Mouse (Mus musculus) gastrocnemius, postnatal 25 days (tissue): ENCODE measurements at regions not wholly inside any gene's neighbourhood (a gene's known extent, or its start where the extent isn't known, plus 50 kb on each side); places are given as distances from the start of the nearest gene placed in this dataset.
"Not testable (repeated sequence)": the region's sequence is repeated elsewhere in the genome, so short reads cannot be mapped to it uniquely, and the experiment has no call there.

Experiments
- DNase-seq: peaks from one replicate; pipeline ENCODE4 v3.0.0; 2022

DNA sequence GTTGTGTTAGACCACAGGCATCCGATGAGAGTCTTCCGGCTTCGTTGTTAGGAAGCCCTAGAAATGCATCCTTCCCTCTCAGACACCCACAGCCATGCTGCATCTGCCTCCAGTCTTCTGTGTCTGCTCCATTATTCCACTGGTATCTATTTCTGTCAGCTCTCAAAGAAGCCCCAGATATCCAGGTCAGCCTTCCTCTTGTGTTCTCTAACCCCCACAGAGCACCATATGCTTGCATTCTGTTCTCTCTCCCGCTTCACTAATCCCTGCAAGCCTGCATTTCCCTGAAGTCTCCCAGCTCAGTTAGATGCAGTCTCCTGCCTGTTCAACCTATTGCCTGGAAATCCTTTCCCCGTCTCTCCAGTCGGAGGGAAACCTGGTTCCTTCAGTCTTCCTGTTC is 53.6 kb upstream of the Wdfy3 start:
- DNase-seq = no peak

DNA sequence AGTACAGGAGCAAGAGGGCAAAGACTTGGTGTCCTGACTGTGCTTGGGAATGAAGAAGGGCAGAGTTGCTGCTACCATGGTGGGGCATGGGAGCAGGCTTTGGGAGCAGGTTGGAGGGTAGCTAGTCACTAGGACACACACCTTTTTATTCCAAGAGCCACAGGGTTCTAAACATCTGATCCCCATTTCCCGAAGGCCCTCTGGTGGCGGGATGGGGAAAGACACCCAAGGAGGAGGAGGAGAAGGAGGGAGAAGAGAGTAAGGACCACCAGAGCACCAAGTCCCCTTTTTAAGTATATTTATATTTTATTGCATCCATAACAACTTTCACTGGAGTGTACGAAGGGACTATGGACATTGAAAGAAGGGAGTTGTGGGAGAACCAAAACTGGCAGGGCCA is 57.0 kb upstream of the Wdfy3 start:
- DNase-seq = no peak

GRCm38 (mm10) chr5:102147991-102148390 is 78.3 kb upstream of the Wdfy3 start:
- DNase-seq = no peak

- DNase-seq = peak; percentile 14
Measured at GRCm38 (mm10) chr5:102149481-102150129, 79.9 kb upstream of the Wdfy3 start.

GRCm38 (mm10) chr5:102159621-102160020 is 89.9 kb upstream of the Wdfy3 start:
- no peak for DNase-seq

DNA sequence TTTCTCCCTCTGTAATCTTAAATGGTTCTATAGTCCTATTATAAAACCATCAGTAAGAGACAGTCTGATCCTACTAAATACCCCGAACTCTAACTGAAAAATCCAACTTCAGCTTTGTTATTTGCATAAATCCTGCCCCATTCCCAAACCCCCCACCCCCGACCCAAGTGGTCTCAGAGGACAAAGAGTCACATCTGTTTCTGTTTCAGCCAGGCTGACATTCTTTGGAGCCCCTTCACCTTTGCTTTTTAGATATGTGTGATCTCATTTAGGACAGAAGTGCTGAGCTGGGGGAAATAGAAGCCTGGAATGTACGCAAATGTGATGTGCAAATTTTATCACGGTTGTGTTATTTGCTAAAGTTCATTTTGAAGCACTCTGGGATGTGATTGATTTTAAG is 98.3 kb upstream of the Wdfy3 start:
- no peak for DNase-seq

DNA sequence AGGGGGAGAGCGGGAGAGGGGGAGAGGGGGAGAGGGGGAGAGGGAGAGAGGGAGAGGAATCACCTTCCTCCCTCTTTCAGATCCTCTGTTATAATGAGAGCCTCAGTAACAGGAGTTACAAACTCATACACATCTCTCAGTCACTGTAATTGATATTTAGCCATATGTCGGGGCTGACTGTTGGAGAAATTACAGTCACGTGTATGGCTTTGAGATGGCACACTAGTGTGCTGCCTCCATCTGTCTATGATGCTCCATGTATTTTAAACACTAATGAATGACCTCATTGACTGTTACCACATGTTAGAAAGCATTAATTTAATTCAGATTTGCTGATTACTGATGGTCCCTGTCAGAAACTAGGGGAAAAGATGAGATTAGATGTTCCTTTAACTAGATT is 102.1 kb upstream of the Wdfy3 start:
- no peak for DNase-seq

GRCm38 (mm10) chr5:102180250-102180649 is 110.5 kb upstream of the Wdfy3 start:
- DNase-seq = no peak

GRCm38 (mm10) chr5:102188951-102189350 is 119.2 kb upstream of the Wdfy3 start:
- DNase-seq = not testable (repeated sequence)

- DNase-seq = no peak
Measured at GRCm38 (mm10) chr5:102206456-102206855, 136.7 kb upstream of the Wdfy3 start.

GRCm38 (mm10) chr5:102206953-102207352 is 137.2 kb upstream of the Wdfy3 start:
- peak; percentile 28 for DNase-seq

DNA sequence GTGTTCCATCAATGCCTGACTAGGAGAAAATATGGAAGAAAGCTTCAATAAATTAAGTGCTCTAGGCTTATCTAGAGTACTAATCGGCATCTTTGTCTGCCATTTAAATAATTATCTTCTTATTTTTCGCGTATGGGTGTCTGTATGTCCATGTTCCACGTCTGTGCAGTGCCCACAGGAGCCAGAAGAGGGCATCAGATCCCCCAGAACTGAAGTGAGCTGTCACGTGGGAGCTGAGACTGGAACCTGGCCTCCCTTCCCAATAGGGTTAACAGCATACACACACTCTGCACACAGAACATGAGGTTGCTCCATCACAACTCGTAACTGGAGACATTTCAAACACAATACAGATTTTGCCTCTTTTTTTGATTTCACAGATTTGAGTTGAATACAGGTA is 143.4 kb upstream of the Wdfy3 start:
- DNase-seq = peak; percentile 15

DNA sequence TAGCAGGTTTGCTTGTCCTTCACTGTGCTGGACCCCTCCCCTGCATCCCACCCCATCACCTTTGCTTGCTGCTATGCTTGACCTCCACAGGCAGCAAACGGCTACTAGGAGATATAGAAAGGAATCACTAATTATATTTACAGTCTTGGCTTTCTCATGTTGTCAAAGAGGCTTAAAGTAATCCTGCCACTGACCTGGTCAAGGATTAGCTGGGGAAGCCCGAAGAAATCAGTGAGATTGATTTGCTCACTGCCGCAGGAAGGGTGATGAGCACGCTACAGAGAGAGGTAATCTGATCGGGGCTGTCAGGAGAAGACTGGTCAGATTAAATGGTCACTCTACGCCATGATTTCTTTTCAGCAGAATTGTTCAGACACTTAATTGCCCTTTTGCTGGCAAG is 157.4 kb upstream of the Wdfy3 start:
- no peak for DNase-seq

DNA sequence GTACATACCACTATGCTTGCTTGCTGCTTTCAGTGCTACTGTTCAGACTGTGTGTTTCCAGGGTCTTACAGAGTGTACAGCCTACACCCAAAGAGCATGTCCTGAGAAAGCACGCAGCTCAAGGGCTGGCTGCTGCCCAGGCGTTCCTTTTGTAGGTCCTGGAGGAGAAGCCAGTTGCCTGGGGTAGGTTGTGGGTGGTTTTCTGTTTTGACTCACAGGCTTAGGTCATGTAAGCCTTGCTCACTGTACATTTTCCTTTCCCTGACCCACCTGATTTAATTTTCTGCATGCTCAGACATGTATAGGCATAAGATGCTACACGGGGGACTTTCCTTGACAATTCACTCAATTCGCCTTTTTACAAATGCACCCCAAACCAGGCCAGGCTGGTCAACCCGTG is 172.9 kb upstream of the Wdfy3 start:
- no peak for DNase-seq

DNA sequence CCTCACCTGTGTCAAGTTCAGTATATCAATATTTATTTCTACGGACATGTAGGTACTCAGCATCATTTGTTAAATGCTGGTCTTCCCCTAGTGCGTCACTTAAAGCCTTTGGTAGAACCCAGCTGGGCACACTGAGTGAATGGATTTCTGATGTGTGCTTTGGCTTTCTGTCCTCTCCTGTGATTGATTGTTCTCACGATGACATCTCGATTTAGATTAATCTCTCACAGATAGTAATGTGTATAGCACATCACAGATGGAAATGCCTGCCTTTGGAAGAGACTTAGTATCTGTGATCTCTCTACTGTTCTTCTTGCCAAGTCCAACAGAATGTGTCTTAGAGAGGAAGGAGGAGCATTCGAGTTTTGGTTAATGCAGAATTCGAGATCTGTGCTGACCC is 175.0 kb upstream of the Wdfy3 start:
- no peak for DNase-seq

GRCm38 (mm10) chr5:102248747-102249146 is 179.0 kb upstream of the Wdfy3 start:
- DNase-seq = no peak

DNA sequence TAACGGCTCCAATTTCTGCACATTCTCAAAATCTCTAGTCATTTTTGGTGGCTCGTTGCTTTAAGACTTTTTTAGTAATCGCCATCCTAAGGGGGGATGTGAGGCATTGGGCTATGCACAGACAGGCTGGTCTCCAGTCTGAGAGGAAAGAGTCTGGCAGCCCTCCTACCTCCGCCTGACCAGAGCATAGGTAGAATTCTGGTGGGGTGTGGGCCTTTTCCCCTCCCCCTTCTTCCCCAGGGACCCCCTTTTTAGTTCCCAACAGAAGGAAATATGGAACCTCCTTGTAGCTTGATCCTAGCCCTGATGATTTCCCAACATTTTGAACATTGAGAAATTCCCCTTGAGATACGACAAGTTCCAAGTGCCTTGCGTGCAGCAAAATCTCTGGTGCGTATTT is 181.4 kb upstream of the Wdfy3 start:
- DNase-seq = no peak

DNA sequence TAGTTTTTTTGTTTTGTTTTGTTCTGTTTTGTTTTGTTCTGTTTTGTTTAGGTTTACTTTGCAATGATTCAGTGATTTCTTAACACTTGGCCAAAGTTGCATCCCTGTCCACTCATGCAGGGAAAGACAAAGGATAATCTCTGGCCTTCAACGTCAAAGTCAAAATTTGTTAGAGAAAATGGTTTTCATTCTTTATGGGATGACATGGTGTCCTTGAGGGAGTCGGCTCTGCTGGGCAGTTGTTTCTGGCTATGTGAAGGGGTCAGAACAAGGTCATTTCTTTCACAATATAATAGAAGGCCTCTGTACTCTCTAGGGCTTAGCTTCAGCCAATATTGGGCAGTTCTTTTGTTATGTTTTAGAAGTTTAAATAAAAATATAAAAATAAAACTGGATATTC is 184.1 kb upstream of the Wdfy3 start:
- no peak for DNase-seq

- DNase-seq = no peak
Measured at GRCm38 (mm10) chr5:102257104-102257503, 187.4 kb upstream of the Wdfy3 start.

GRCm38 (mm10) chr5:102261621-102262020 is 191.9 kb upstream of the Wdfy3 start:
- no peak for DNase-seq

- no peak for DNase-seq
Measured at GRCm38 (mm10) chr5:102266451-102266850, 196.7 kb upstream of the Wdfy3 start.

DNA sequence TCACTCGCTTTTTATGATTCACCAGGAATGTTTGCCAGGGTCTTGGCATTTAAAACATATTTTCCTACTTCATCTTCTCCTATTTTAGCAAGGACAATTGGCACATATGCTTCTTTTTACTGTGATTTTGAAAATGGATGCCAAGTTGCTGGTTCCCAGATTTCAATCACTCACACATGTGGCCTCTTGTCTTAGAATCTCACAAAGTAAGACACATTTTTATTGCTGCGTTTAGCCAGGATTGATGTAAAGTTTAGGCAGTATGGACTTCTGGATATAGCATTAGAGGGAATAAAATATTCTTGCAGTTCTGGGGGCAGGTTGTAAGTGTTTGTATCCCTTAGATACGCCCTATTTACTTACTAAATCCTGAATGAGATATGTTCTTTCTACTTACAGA is 197.4 kb upstream of the Wdfy3 start:
- DNase-seq = no peak

GRCm38 (mm10) chr5:102269204-102269603 is 199.5 kb upstream of the Wdfy3 start:
- DNase-seq = no peak

GRCm38 (mm10) chr5:102275621-102276020 is 205.6 kb upstream of the Arhgap24 start:
- peak; percentile 15 for DNase-seq

DNA sequence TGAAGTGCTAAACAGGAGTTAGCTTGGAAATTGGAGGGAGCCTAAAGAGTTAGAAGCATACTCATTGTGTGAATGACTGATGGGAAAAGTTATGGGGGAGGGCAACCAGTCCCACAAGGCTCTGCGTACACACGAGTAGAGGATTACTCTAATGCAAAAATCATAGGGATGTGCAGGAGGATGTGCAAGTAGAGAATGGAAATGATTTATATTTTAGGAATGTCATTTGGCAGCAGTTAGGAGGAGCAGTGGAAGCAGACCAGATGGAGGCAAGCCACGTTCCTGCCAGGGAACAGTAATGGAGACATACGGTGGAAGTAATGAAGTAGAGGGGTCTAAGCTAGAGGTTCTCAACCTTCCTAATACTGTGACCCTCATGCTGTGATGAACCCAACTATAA is 194.1 kb upstream of the Arhgap24 start:
- no peak for DNase-seq
